In genomic region chr13:37249581-37250461, GRCm38 (mm10) we compare ENCODE assay signal across 12 mouse cellular contexts.
DNase-seq lines count a peak whose midpoint lies in the region; ATAC-seq and TF ChIP-seq lines count a peak whose summit lies in the region.
"Had no signal": no experiment of that assay in that cellular context is flagged by ENCODE, and none has a peak within 500 bp of the region (broad histone marks: within the 10 kb centered on the region; RNA-seq: fewer than 3 reads in every experiment).

No protein-coding gene starts in this region.

- H3K9me3 ChIP-seq in hindbrain, embryonic 14.5 days (ENCODE audit: control insufficient read depth, low read length) = no peaks in the 10 kb centered on the region
- H3K9me3 ChIP-seq: embryonic facial prominence, embryonic 12.5 days; hindbrain, embryonic 10.5 days; midbrain, embryonic 12.5 days had no signal

- TF ChIP-seq POLR2A in lung, adult 2 months (IDR thresholded peaks at IDR 0.05; ENCODE audit: borderline replicate concordance, extremely low read depth, low read depth, low read length) = no peak

- H3K27me3 ChIP-seq in hindbrain, embryonic 14.5 days (ENCODE audit: control insufficient read depth, insufficient read depth, low read length) = no peaks in the 10 kb centered on the region
- H3K27me3 ChIP-seq: embryonic facial prominence, embryonic 12.5 days; midbrain, embryonic 12.5 days had no signal

- H3K27ac ChIP-seq in layer of hippocampus, adult 2 months = peak overlapping the region; percentile 81
- H3K27ac ChIP-seq in hindbrain, embryonic 14.5 days = no peak overlapping the region
- H3K27ac ChIP-seq: embryonic facial prominence, embryonic 12.5 days; hindbrain, embryonic 10.5 days; midbrain, embryonic 12.5 days had no signal

- 46% methylated on average over 14 of the region's 14 CpGs for WGBS in lung, adult 2 months
- 83% methylated on average over 14 of the region's 14 CpGs for WGBS in hindbrain, embryonic 14.5 days

- no peaks in the 10 kb centered on the region; the same call in 1 of the 2 replicates for H3K4me1 ChIP-seq in lung, adult 2 months (ENCODE audit: control insufficient read depth, insufficient read depth, low read length)
- H3K4me1 ChIP-seq in hindbrain, embryonic 14.5 days (replicated peaks; ENCODE audit: control insufficient read depth, insufficient read depth, low read length) = no peaks in the 10 kb centered on the region
- H3K4me1 ChIP-seq: embryonic facial prominence, embryonic 12.5 days; hindbrain, embryonic 10.5 days; midbrain, embryonic 12.5 days had no signal

- no peak for TF ChIP-seq CTCF in lung, adult 2 months (IDR thresholded peaks at IDR 0.05; ENCODE audit: insufficient read depth, low read length)
- no peak for TF ChIP-seq CTCF in layer of hippocampus, adult 2 months (conservative IDR thresholded peaks at IDR 0.05)

- DNase-seq in frontal cortex, postnatal 36 days (ENCODE audit: low spot score in 2 of 2) = no peak
- DNase-seq in lung, postnatal 36 days = peak; percentile 6
- no peak for DNase-seq in lung, adult 2 months
- DNase-seq in layer of hippocampus, adult 2 months (ENCODE audit: low spot score in 2 of 2) = peak; percentile 48 to 49
- peak; percentile 48 for DNase-seq in skeletal muscle tissue, adult 2 months (ENCODE audit: low read depth, low spot score)
- DNase-seq in thymus, adult 18-20 months = no peak
- DNase-seq in hindbrain, embryonic 14.5 days (ENCODE audit: low spot score) = no peak

- ATAC-seq in frontal cortex, adult (ENCODE audit: low TSS enrichment) = peak; percentile 65
- ATAC-seq in hindbrain, embryonic 14.5 days (ENCODE audit: low FRiP score) = no peak
- ATAC-seq: CD4-positive, CD25-positive, alpha-beta regulatory T cell, adult 4 months had no signal

- H3K36me3 ChIP-seq in hindbrain, embryonic 14.5 days (replicated peaks; ENCODE audit: control insufficient read depth, insufficient read depth) = no peaks in the 10 kb centered on the region
- H3K36me3 ChIP-seq: embryonic facial prominence, embryonic 12.5 days; hindbrain, embryonic 10.5 days; midbrain, embryonic 12.5 days had no signal

- no peak overlapping the region for H3K4me3 ChIP-seq in lung, adult 2 months (replicated peaks; ENCODE audit: extremely low read depth, low read depth, low read length)
- no peak overlapping the region for H3K4me3 ChIP-seq in layer of hippocampus, adult 2 months
- no peak overlapping the region for H3K4me3 ChIP-seq in hindbrain, embryonic 14.5 days (replicated peaks; ENCODE audit: low read length)
- H3K4me3 ChIP-seq: embryonic facial prominence, embryonic 12.5 days; hindbrain, embryonic 10.5 days; midbrain, embryonic 12.5 days had no signal

- no peak overlapping the region for H3K4me2 ChIP-seq in hindbrain, embryonic 14.5 days (replicated peaks)
- H3K4me2 ChIP-seq: embryonic facial prominence, embryonic 12.5 days; midbrain, embryonic 12.5 days had no signal

- H3K9ac ChIP-seq in hindbrain, embryonic 14.5 days = no peak overlapping the region
- H3K9ac ChIP-seq: embryonic facial prominence, embryonic 12.5 days; midbrain, embryonic 12.5 days had no signal

Comparison
In these comparisons a context has a peak if more than half of its experiments do, and no peak if none do; other contexts are left out.
1. DNase-seq: peak in lung, postnatal 36 days (single experiment), layer of hippocampus, adult 2 months (2 of 2) and skeletal muscle tissue, adult 2 months (single experiment); none in frontal cortex, postnatal 36 days (0 of 2), lung, adult 2 months (single experiment), thymus, adult 18-20 months (0 of 2) and hindbrain, embryonic 14.5 days (single experiment).